Mouse (Mus musculus): ENCODE measurements at regions not wholly inside any gene's neighbourhood (a gene's known extent, or its start where the extent isn't known, plus 50 kb on each side); places are given as distances from the start of the nearest gene placed in this dataset.

DNA sequence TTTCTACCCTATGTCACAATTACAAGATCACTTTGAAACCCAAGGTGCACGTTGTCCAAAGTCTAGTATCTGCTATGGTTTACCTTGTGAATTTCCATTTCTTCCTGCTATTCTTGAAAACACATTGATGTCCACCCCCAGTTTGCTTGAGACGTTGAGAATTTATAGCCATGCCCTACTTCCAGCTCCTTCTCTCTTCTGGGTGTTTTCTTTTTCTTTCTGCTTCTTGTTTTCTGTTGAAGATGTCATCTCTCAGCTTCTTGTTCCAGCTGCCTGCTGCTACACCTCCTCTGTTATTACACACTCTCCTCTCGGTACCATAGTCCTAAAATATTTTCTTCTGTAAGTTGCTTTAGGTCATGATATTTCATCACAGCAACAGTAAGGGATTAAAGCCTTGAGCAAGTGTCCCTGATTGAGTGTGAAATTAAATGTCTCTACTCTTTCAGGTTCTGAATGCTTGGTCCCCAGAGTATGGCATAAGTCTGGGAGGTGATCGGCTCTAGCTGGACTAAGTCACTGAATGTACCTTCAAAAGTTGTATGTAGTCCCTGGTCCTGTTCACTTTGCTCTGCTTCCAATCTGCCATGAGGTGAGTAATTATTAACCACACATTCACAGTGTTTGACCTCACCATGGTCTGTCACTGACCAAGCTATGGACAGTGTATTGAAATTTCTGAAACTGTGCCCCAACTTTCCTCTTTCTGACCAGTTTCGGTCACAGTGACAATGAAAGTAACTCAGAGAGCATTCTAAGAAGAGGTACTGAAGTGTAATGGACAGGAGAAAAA lies 718.1 kb downstream of the Epm2a start:
- peak; percentile 66 for DNase-seq (ENCODE audit: extremely low read depth, low read depth, low spot score)
- Histone ChIP-seq H3K27me3 (ENCODE audit: control insufficient read depth, insufficient read depth, low read length) (no peaks in the 10 kb centered on the region), H3K9ac (ENCODE audit: low read depth, low read length) (no peak overlapping the region), H3K27ac (replicated peaks; ENCODE audit: insufficient read depth, low read depth, low read length) (no peak overlapping the region), H3K4me1 (ENCODE audit: control insufficient read depth, insufficient read depth, low read length) (peaks cover 3% of the 10 kb centered on the region; the same call in 1 of the 2 replicates), H3K79me2 (ENCODE audit: control insufficient read depth, insufficient read depth, low read length) (no peaks in the 10 kb centered on the region), H3K36me3 (ENCODE audit: control insufficient read depth, insufficient read depth, low read length) (no peaks in the 10 kb centered on the region), H3K4me3 (ENCODE audit: insufficient read depth, low read depth, low read length) (no peak overlapping the region)
- 38% methylated on average over 5 of the region's 5 CpGs for WGBS
- TF ChIP-seq POLR2A (IDR thresholded peaks at IDR 0.05; ENCODE audit: extremely low read depth, insufficient read depth, low read length) (no peak), CTCF (IDR thresholded peaks at IDR 0.05; ENCODE audit: low read depth, low read length) (no peak)

DNA sequence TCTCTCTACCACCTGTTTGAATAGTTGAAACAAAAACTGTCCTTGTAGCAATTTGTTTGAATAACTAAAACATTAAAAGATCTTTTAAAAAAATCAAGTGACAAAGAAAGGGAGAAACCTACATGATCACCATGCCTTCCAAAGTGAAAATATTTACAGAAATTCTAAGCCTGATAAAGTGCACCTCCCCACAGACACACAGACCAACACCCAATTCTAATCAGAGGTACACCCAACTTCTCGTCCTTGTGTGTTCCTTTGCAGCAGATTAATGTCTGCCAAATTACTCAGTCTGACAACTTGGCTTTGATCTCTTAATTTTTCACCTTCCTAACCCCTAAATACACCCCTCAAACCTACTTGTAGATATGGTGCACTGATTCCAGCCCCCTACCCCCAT lies 719.1 kb downstream of the Epm2a start:
- 51% methylated on average over 1 of the region's 1 CpGs for WGBS
- Histone ChIP-seq H3K27ac (replicated peaks; ENCODE audit: insufficient read depth, low read depth, low read length) (no peak overlapping the region), H3K27me3 (ENCODE audit: control insufficient read depth, insufficient read depth, low read length) (no peaks in the 10 kb centered on the region), H3K4me1 (ENCODE audit: control insufficient read depth, insufficient read depth, low read length) (peaks cover 3% of the 10 kb centered on the region; the same call in 1 of the 2 replicates), H3K79me2 (ENCODE audit: control insufficient read depth, insufficient read depth, low read length) (no peaks in the 10 kb centered on the region), H3K4me3 (ENCODE audit: insufficient read depth, low read depth, low read length) (no peak overlapping the region), H3K36me3 (ENCODE audit: control insufficient read depth, insufficient read depth, low read length) (no peaks in the 10 kb centered on the region), H3K9ac (ENCODE audit: low read depth, low read length) (no peak overlapping the region)
- TF ChIP-seq CTCF (IDR thresholded peaks at IDR 0.05; ENCODE audit: low read depth, low read length) (no peak), POLR2A (IDR thresholded peaks at IDR 0.05; ENCODE audit: extremely low read depth, insufficient read depth, low read length) (no peak)
- DNase-seq (ENCODE audit: extremely low read depth, low read depth, low spot score) = no peak

DNA sequence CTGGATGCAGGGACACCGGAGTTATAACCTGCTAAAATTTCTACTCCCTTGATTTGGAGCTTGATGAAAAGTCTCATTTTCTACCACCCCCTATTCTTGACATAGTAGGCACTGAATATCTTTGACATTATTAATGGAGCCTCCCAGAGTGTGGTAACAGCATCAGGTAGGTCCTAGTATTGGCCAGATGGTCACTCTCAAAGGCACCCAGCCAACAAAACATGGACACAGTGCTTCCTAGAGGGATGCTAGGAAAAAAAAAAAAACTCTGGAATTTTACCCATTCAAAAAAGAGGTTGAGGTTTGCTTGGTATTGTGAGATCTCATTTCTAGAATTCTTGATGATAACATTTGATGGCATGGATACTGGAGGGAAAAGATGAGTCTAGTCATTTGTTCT lies 740.8 kb downstream of the Epm2a start:
- Histone ChIP-seq H3K36me3 (ENCODE audit: control insufficient read depth, insufficient read depth, low read length) (no peaks in the 10 kb centered on the region), H3K79me2 (ENCODE audit: control insufficient read depth, insufficient read depth, low read length) (no peaks in the 10 kb centered on the region), H3K4me3 (ENCODE audit: insufficient read depth, low read depth, low read length) (no peak overlapping the region), H3K27me3 (ENCODE audit: control insufficient read depth, insufficient read depth, low read length) (no peaks in the 10 kb centered on the region), H3K9ac (ENCODE audit: low read depth, low read length) (no peak overlapping the region), H3K4me1 (ENCODE audit: control insufficient read depth, insufficient read depth, low read length) (no peaks in the 10 kb centered on the region), H3K27ac (replicated peaks; ENCODE audit: insufficient read depth, low read depth, low read length) (no peak overlapping the region)
- WGBS = 94% methylated on average over 1 of the region's 1 CpGs
- no peak for TF ChIP-seq CTCF (IDR thresholded peaks at IDR 0.05; ENCODE audit: low read depth, low read length)
- no peak for TF ChIP-seq POLR2A (IDR thresholded peaks at IDR 0.05; ENCODE audit: extremely low read depth, insufficient read depth, low read length)
- no peak for DNase-seq (ENCODE audit: extremely low read depth, low read depth, low spot score)

DNA sequence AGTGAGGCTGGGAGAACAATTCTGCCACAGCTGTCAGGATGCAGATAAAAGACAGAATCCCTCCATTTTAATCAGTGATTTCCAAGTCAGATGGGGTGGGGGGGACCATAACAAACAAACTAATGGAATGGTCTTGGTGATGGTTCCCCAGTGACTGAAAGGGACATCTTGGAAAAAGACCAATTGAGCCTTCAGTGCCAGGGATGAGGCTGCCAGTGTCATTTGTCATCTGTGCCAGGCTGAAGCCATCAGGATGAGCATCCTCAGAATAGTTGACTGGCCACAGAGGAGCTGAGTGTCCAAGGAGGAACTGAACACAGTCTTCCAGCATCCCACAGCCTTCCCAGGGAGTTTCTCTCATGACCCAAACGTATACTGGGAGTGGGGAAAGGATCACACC lies 749.3 kb downstream of the Epm2a start:
- H3K27ac ChIP-seq (replicated peaks; ENCODE audit: insufficient read depth, low read depth, low read length) = no peak overlapping the region
- H3K36me3 ChIP-seq (ENCODE audit: control insufficient read depth, insufficient read depth, low read length) = no peaks in the 10 kb centered on the region
- H3K27me3 ChIP-seq (ENCODE audit: control insufficient read depth, insufficient read depth, low read length) = no peaks in the 10 kb centered on the region
- H3K79me2 ChIP-seq (ENCODE audit: control insufficient read depth, insufficient read depth, low read length) = no peaks in the 10 kb centered on the region
- TF ChIP-seq CTCF (IDR thresholded peaks at IDR 0.05; ENCODE audit: low read depth, low read length) (no peak), POLR2A (IDR thresholded peaks at IDR 0.05; ENCODE audit: extremely low read depth, insufficient read depth, low read length) (no peak)
- no peaks in the 10 kb centered on the region for H3K4me1 ChIP-seq (ENCODE audit: control insufficient read depth, insufficient read depth, low read length)
- H3K4me3 ChIP-seq (ENCODE audit: insufficient read depth, low read depth, low read length) = no peak overlapping the region
- no peak overlapping the region for H3K9ac ChIP-seq (ENCODE audit: low read depth, low read length)
- 34% methylated on average over 1 of the region's 1 CpGs for WGBS
- no peak for DNase-seq (ENCODE audit: extremely low read depth, low read depth, low spot score)

DNA sequence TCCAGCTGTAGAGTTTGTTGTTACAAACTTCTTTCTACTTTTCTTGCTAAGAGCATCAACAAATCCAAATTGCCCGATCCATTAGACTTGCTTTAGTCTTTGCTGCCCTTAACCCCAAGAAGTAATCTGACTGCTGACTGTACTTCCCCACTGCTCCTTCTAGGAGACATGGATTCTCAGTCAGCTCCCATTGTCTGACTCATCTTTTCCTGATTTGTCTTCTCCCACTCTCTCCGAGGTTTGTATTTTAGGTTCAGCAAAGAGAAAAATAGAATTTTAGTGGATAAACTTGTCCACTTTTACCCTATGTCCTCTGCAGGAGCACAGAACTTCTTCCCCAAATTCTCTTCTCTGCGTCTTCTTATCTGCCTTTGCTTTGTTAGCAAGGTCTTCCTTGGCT lies 753.5 kb downstream of the Epm2a start:
- Histone ChIP-seq H3K4me1 (ENCODE audit: control insufficient read depth, insufficient read depth, low read length) (no peaks in the 10 kb centered on the region), H3K9ac (ENCODE audit: low read depth, low read length) (no peak overlapping the region), H3K36me3 (ENCODE audit: control insufficient read depth, insufficient read depth, low read length) (no peaks in the 10 kb centered on the region), H3K27me3 (ENCODE audit: control insufficient read depth, insufficient read depth, low read length) (no peaks in the 10 kb centered on the region), H3K27ac (replicated peaks; ENCODE audit: insufficient read depth, low read depth, low read length) (no peak overlapping the region), H3K4me3 (ENCODE audit: insufficient read depth, low read depth, low read length) (no peak overlapping the region), H3K79me2 (ENCODE audit: control insufficient read depth, insufficient read depth, low read length) (no peaks in the 10 kb centered on the region)
- DNase-seq (ENCODE audit: extremely low read depth, low read depth, low spot score) = no peak
- WGBS = 80% methylated on average over 3 of the region's 3 CpGs
- no peak for TF ChIP-seq CTCF (IDR thresholded peaks at IDR 0.05; ENCODE audit: low read depth, low read length)
- no peak for TF ChIP-seq POLR2A (IDR thresholded peaks at IDR 0.05; ENCODE audit: extremely low read depth, insufficient read depth, low read length)

DNA sequence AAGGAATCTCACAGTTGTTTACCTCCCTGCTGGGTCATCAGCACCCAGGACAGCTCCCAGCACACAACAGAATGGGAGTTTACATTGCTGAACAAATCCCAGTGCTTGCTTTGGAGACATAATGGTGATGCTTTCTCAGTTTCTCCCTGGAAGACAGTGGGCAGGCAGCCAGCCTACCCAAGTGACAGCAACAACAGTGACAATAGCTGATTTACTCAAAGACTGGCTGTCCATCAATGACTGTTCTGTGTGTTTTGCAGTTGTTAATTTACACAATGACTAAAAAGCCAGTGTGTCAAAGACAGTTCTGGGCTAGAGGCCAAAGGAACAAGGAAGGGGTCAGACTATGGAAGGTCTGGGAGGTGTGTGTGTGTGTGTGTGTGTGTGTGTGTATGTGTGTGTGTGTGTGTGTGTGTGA lies 762.2 kb downstream of the Utrn start:
- Histone ChIP-seq H3K4me1 (ENCODE audit: control insufficient read depth, insufficient read depth, low read length) (no peaks in the 10 kb centered on the region), H3K4me3 (ENCODE audit: insufficient read depth, low read depth, low read length) (no peak overlapping the region), H3K79me2 (ENCODE audit: control insufficient read depth, insufficient read depth, low read length) (no peaks in the 10 kb centered on the region), H3K27me3 (ENCODE audit: control insufficient read depth, insufficient read depth, low read length) (no peaks in the 10 kb centered on the region), H3K9ac (ENCODE audit: low read depth, low read length) (no peak overlapping the region), H3K36me3 (ENCODE audit: control insufficient read depth, insufficient read depth, low read length) (no peaks in the 10 kb centered on the region), H3K27ac (replicated peaks; ENCODE audit: insufficient read depth, low read depth, low read length) (no peak overlapping the region)
- no peak for DNase-seq (ENCODE audit: extremely low read depth, low read depth, low spot score)
- TF ChIP-seq CTCF (IDR thresholded peaks at IDR 0.05; ENCODE audit: low read depth, low read length) = no peak
- TF ChIP-seq POLR2A (IDR thresholded peaks at IDR 0.05; ENCODE audit: extremely low read depth, insufficient read depth, low read length) = no peak
